Mouse (Mus musculus): ENCODE results near the gene Gm10139. TPM values are rescaled to one million over a fixed set of nuclear protein-coding genes. Genes with fewer than 3 reads are reported as not detected.
"Not testable (repeated sequence)": the region's sequence is repeated elsewhere in the genome, so short reads cannot be mapped to it uniquely, and the experiment has no call there.

Gene Gm10139
- not detected in 2 replicates for polyA plus RNA-seq (2015; fragmentation: Nextera tagmentation; extraction: Ambion mirVana)

DNA sequence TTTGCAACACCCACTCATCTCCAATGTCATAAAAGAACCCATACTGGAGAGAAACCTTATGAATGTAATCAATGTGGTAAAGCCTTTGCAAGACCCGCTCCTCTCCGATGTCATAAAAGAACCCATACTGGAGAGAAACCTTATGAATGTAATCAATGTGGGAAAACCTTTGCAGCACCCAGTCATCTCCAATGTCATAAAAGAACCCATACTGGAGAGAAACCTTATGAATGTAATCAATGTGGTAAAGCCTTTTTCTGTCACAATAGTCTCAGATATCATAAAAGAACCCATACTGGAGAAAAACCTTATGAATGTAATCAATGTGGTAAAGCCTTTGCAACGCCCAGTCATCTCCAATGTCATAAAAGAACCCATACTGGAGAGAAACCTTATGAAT is at the start of gene Gm10139:
Gene Gm10139 (plus strand): TSS at position 301 of the 400 bp plus-strand sequence.
- ATAC-seq (replicated peaks; ENCODE audit: low FRiP score); H3K4me2 ChIP-seq; H3K4me1 ChIP-seq; H3K27me3 ChIP-seq; H3K27ac ChIP-seq; H3K36me3 ChIP-seq; H3K9me3 ChIP-seq (replicated peaks); H3K9ac ChIP-seq; H3K4me3 ChIP-seq (replicated peaks): not testable (repeated sequence)
- WGBS = 76% methylated on average over 1 of the region's 3 CpGs

DNA sequence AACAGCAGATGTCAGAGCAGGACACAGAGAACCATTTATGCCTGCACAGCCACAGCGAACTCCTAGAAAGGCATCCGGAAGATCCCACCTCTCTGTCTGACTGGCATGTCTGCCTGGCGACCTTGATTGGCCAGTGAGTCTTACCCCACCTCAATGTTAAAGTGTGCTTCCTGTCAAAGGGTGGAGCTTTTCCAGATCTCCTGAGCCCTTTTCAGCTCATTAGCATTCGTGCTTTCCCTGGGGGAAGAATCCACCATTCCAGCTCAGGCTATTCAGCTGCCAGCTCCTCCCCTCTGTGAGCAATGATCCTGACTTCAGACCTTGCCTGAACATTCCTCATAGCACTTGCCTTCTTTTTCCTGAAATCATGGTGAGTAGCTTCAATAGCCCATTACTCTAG is 45.2 kb downstream of the Gm10139 start:
- H3K27me3 ChIP-seq; H3K4me1 ChIP-seq; H3K9ac ChIP-seq; H3K36me3 ChIP-seq; ATAC-seq (replicated peaks; ENCODE audit: low FRiP score); H3K4me2 ChIP-seq; H3K9me3 ChIP-seq (replicated peaks); H3K4me3 ChIP-seq (replicated peaks); H3K27ac ChIP-seq: not testable (repeated sequence)
- 73% methylated on average over 4 of the region's 4 CpGs for WGBS

Other genes starting within 250 kb of the Gm10139 start
- 10.4 and 11.0 TPM in 2 replicates for gene Zfp369, start 233.9 kb upstream of the Gm10139 start, polyA plus RNA-seq (2015; fragmentation: Nextera tagmentation; extraction: Ambion mirVana)

Data from kidney, embryonic 15.5 days (tissue).